Mouse (Mus musculus) cerebellum, adult 9-10 months (tissue): ENCODE measurements around the gene Supt5.

ENCODE experiments used
- DNase-seq: peaks from one replicate; pipeline ENCODE4 v3.0.0; 2022

The Supt5 gene

GRCm38 (mm10) chr7:28374647-28375046 lies 36.1 kb upstream of the Supt5 start:
- no peak for DNase-seq

GRCm38 (mm10) chr7:28373891-28374495 lies 35.4 kb upstream of the Supt5 start:
- DNase-seq: no peak

GRCm38 (mm10) chr7:28373131-28373581 lies 34.6 kb upstream of the Supt5 start:
- DNase-seq: peak; percentile 88

- DNase-seq: peak; percentile 95
Observed at GRCm38 (mm10) chr7:28372251-28373108, 33.9 kb upstream of the Supt5 start, which contains the start of gene Plekhg2. TSS of gene Plekhg2 (minus strand) at chr7:28372599.

- no peak for DNase-seq
Observed at GRCm38 (mm10) chr7:28371514-28371989, 33.0 kb upstream of the Supt5 start.

GRCm38 (mm10) chr7:28370977-28371513 lies 32.5 kb upstream of the Supt5 start:
- DNase-seq: no peak

- DNase-seq: no peak
Observed at GRCm38 (mm10) chr7:28370051-28370450, 31.5 kb upstream of the Supt5 start.

GRCm38 (mm10) chr7:28368276-28368920 lies 29.9 kb upstream of the Supt5 start:
- no peak for DNase-seq

- DNase-seq: no peak
Observed at GRCm38 (mm10) chr7:28367663-28368275, 29.2 kb upstream of the Supt5 start.

- DNase-seq: no peak
Observed at GRCm38 (mm10) chr7:28362441-28363060, 24.0 kb upstream of the Supt5 start.

GRCm38 (mm10) chr7:28361647-28362341 lies 23.2 kb upstream of the Supt5 start:
- DNase-seq: no peak

- DNase-seq: no peak
Observed at GRCm38 (mm10) chr7:28360291-28360690, 21.7 kb upstream of the Supt5 start.

- no peak for DNase-seq
Observed at GRCm38 (mm10) chr7:28359854-28360253, 21.3 kb upstream of the Supt5 start.

GRCm38 (mm10) chr7:28358431-28358830 lies 19.9 kb upstream of the Supt5 start:
- no peak for DNase-seq

- no peak for DNase-seq
Observed at GRCm38 (mm10) chr7:28357984-28358383, 19.4 kb upstream of the Supt5 start.

GRCm38 (mm10) chr7:28356981-28357380 lies 18.4 kb upstream of the Supt5 start:
- DNase-seq: no peak

GRCm38 (mm10) chr7:28355221-28355620 lies 16.7 kb upstream of the Supt5 start:
- DNase-seq: no peak

GRCm38 (mm10) chr7:28354596-28354995 lies 16.1 kb upstream of the Supt5 start:
- DNase-seq: no peak

GRCm38 (mm10) chr7:28354113-28354581 lies 15.6 kb upstream of the Supt5 start:
- DNase-seq: no peak

- DNase-seq: no peak
Observed at GRCm38 (mm10) chr7:28353267-28353666, 14.7 kb upstream of the Supt5 start.

- DNase-seq: no peak
Observed at GRCm38 (mm10) chr7:28351676-28352191, 13.2 kb upstream of the Supt5 start.
